Mouse (Mus musculus) lung, postnatal 0 days (tissue): ENCODE measurements around the gene Ralgps2.

Experiments used
- CTCF ChIP-seq: IDR thresholded peaks from 2 replicates; pipeline ENCODE4 v1.5.1; 2016; ENCODE audit warnings: antibody characterized with exemption, mild to moderate bottlenecking
- EP300 ChIP-seq: IDR thresholded peaks from 2 replicates; pipeline ENCODE4 v1.6.1; 2016; ENCODE audit warnings: antibody characterized with exemption, mild to moderate bottlenecking, control low read depth

DNA sequence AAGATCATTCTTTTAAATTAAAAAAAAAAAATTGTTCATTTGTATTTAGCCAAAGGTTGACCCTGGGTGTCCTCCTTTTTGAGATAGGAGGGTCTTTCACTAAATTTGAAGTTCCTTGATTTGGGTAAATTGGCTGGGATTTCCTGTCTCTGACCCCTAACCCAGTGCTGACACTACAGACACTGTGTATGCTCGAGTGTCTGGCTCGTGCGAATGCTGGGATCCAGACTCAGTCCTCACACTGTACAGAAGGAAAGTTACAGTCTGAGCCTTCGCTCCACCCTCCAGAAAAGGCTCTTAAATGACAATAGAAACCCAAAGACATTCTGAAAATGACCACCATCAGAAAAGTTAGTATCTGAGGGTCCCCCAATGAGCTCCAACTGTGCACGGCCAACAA is 86.6 kb downstream of the Ralgps2 start:
- TF ChIP-seq CTCF (no peak), EP300 (no peak)
